Mouse (Mus musculus): Measurements from ENCODE around the gene Mul1. TPM values are rescaled to one million over a fixed set of nuclear protein-coding genes. Genes with fewer than 3 reads are reported as not detected.
A peak's percentile ranks its signal among the peaks of the same experiment; 100 is the strongest.
"Not testable (repeated sequence)": the region's sequence is repeated elsewhere in the genome, so short reads cannot be mapped to it uniquely, and the experiment has no call there.

Mul1 gene
- polyA plus RNA-seq, 1 experiment from 2014 or later: 20.2 TPM

- H3K9me3 ChIP-seq (ENCODE audit: control insufficient read depth, low read length): no peaks in the 10 kb centered on the region
- H3K4me1 ChIP-seq (replicated peaks; ENCODE audit: control insufficient read depth, insufficient read depth, low read length): peaks cover 7% of the 10 kb centered on the region
- no peak overlapping the region for H3K27ac ChIP-seq (ENCODE audit: low read length)
- no peak overlapping the region for H3K9ac ChIP-seq (replicated peaks; ENCODE audit: low read depth, low read length)
- ATAC-seq: no peak
- H3K4me2 ChIP-seq (ENCODE audit: low read length): no peak overlapping the region
- no peak overlapping the region for H3K4me3 ChIP-seq (replicated peaks; ENCODE audit: low read length)
- no peaks in the 10 kb centered on the region for H3K36me3 ChIP-seq (ENCODE audit: control insufficient read depth, insufficient read depth)
- peaks cover 10% of the 10 kb centered on the region for H3K27me3 ChIP-seq (replicated peaks; ENCODE audit: control insufficient read depth, insufficient read depth, low read length)
- WGBS: 60% methylated on average over 7 of the region's 7 CpGs
These were observed 22.9 kb upstream of the Mul1 start for GRCm38 (mm10) chr4:138411504-138412121.

- Histone ChIP-seq H3K9me3 (ENCODE audit: control insufficient read depth, low read length) (no peaks in the 10 kb centered on the region), H3K27ac (ENCODE audit: low read length) (0 out of 2 replicates have a peak overlapping the region, but pooled peaks have one; percentile 32), H3K4me3 (replicated peaks; ENCODE audit: low read length) (no peak overlapping the region), H3K9ac (replicated peaks; ENCODE audit: low read depth, low read length) (no peak overlapping the region), H3K4me2 (ENCODE audit: low read length) (no peak overlapping the region; the same call in 1 of the 2 replicates), H3K4me1 (replicated peaks; ENCODE audit: control insufficient read depth, insufficient read depth, low read length) (peaks cover 13% of the 10 kb centered on the region), H3K27me3 (replicated peaks; ENCODE audit: control insufficient read depth, insufficient read depth, low read length) (peaks cover 10% of the 10 kb centered on the region), H3K36me3 (ENCODE audit: control insufficient read depth, insufficient read depth) (no peaks in the 10 kb centered on the region)
- WGBS: 24% methylated on average over 5 of the region's 6 CpGs
- ATAC-seq: peak; percentile 55; the same call in 1 of the 2 replicates
These were observed 19.7 kb upstream of the Mul1 start for GRCm38 (mm10) chr4:138414725-138415124.

- H3K4me2 ChIP-seq (ENCODE audit: low read length): no peak overlapping the region
- WGBS: 77% methylated on average over 3 of the region's 3 CpGs
- peaks cover 2% of the 10 kb centered on the region for H3K27me3 ChIP-seq (replicated peaks; ENCODE audit: control insufficient read depth, insufficient read depth, low read length)
- no peak overlapping the region for H3K27ac ChIP-seq (ENCODE audit: low read length)
- ATAC-seq: no peak
- no peak overlapping the region for H3K4me3 ChIP-seq (replicated peaks; ENCODE audit: low read length)
- peaks cover 13% of the 10 kb centered on the region for H3K4me1 ChIP-seq (replicated peaks; ENCODE audit: control insufficient read depth, insufficient read depth, low read length)
- no peaks in the 10 kb centered on the region for H3K9me3 ChIP-seq (ENCODE audit: control insufficient read depth, low read length)
- H3K36me3 ChIP-seq (ENCODE audit: control insufficient read depth, insufficient read depth): no peaks in the 10 kb centered on the region
- H3K9ac ChIP-seq (replicated peaks; ENCODE audit: low read depth, low read length): no peak overlapping the region
These were observed 18.5 kb upstream of the Mul1 start for GRCm38 (mm10) chr4:138415991-138416390.

GRCm38 (mm10) chr4:138416414-138416813, 18.1 kb upstream of the Mul1 start:
- H3K4me3 ChIP-seq (replicated peaks; ENCODE audit: low read length): no peak overlapping the region
- no peak overlapping the region for H3K9ac ChIP-seq (replicated peaks; ENCODE audit: low read depth, low read length)
- H3K4me1 ChIP-seq (replicated peaks; ENCODE audit: control insufficient read depth, insufficient read depth, low read length): peaks cover 13% of the 10 kb centered on the region
- no peaks in the 10 kb centered on the region for H3K9me3 ChIP-seq (ENCODE audit: control insufficient read depth, low read length)
- 61% methylated on average over 5 of the region's 5 CpGs for WGBS
- no peak overlapping the region for H3K27ac ChIP-seq (ENCODE audit: low read length)
- no peak overlapping the region for H3K4me2 ChIP-seq (ENCODE audit: low read length)
- no peaks in the 10 kb centered on the region for H3K36me3 ChIP-seq (ENCODE audit: control insufficient read depth, insufficient read depth)
- H3K27me3 ChIP-seq (replicated peaks; ENCODE audit: control insufficient read depth, insufficient read depth, low read length): no peaks in the 10 kb centered on the region; the same call in 1 of the 2 replicates
- no peak for ATAC-seq

GRCm38 (mm10) chr4:138417882-138418281, 16.6 kb upstream of the Mul1 start:
- Histone ChIP-seq H3K4me2 (ENCODE audit: low read length) (no peak overlapping the region), H3K9ac (replicated peaks; ENCODE audit: low read depth, low read length) (no peak overlapping the region), H3K27ac (ENCODE audit: low read length) (no peak overlapping the region; the same call in 1 of the 2 replicates), H3K4me3 (replicated peaks; ENCODE audit: low read length) (no peak overlapping the region), H3K4me1 (replicated peaks; ENCODE audit: control insufficient read depth, insufficient read depth, low read length) (peaks cover 13% of the 10 kb centered on the region), H3K27me3 (replicated peaks; ENCODE audit: control insufficient read depth, insufficient read depth, low read length) (no peaks in the 10 kb centered on the region), H3K9me3 (ENCODE audit: control insufficient read depth, low read length) (no peaks in the 10 kb centered on the region), H3K36me3 (ENCODE audit: control insufficient read depth, insufficient read depth) (no peaks in the 10 kb centered on the region)
- ATAC-seq: no peak
- 88% methylated on average over 4 of the region's 4 CpGs for WGBS

GRCm38 (mm10) chr4:138418340-138418957, 16.0 kb upstream of the Mul1 start:
- no peak overlapping the region for H3K4me2 ChIP-seq (ENCODE audit: low read length)
- no peak overlapping the region for H3K4me3 ChIP-seq (replicated peaks; ENCODE audit: low read length)
- H3K4me1 ChIP-seq (replicated peaks; ENCODE audit: control insufficient read depth, insufficient read depth, low read length): peaks cover 13% of the 10 kb centered on the region
- no peak overlapping the region; the same call in 1 of the 2 replicates for H3K27ac ChIP-seq (ENCODE audit: low read length)
- H3K9me3 ChIP-seq (ENCODE audit: control insufficient read depth, low read length): no peaks in the 10 kb centered on the region
- 45% methylated on average over 11 of the region's 11 CpGs for WGBS
- peak; percentile 54 for ATAC-seq
- no peaks in the 10 kb centered on the region for H3K27me3 ChIP-seq (replicated peaks; ENCODE audit: control insufficient read depth, insufficient read depth, low read length)
- no peak overlapping the region for H3K9ac ChIP-seq (replicated peaks; ENCODE audit: low read depth, low read length)
- H3K36me3 ChIP-seq (ENCODE audit: control insufficient read depth, insufficient read depth): no peaks in the 10 kb centered on the region

- H3K4me3 ChIP-seq (replicated peaks; ENCODE audit: low read length): no peak overlapping the region
- WGBS: 77% methylated on average over 6 of the region's 6 CpGs
- no peaks in the 10 kb centered on the region for H3K36me3 ChIP-seq (ENCODE audit: control insufficient read depth, insufficient read depth)
- no peak overlapping the region for H3K9ac ChIP-seq (replicated peaks; ENCODE audit: low read depth, low read length)
- no peak for ATAC-seq
- no peaks in the 10 kb centered on the region for H3K9me3 ChIP-seq (ENCODE audit: control insufficient read depth, low read length)
- no peak overlapping the region for H3K27ac ChIP-seq (ENCODE audit: low read length)
- no peaks in the 10 kb centered on the region for H3K4me1 ChIP-seq (replicated peaks; ENCODE audit: control insufficient read depth, insufficient read depth, low read length)
- no peak overlapping the region for H3K4me2 ChIP-seq (ENCODE audit: low read length)
- peaks cover 2% of the 10 kb centered on the region; the same call in 1 of the 2 replicates for H3K27me3 ChIP-seq (replicated peaks; ENCODE audit: control insufficient read depth, insufficient read depth, low read length)
These were observed 9.4 kb upstream of the Mul1 start for GRCm38 (mm10) chr4:138425028-138425427.

GRCm38 (mm10) chr4:138425604-138426003, 8.9 kb upstream of the Mul1 start:
- WGBS: 89% methylated on average over 13 of the region's 14 CpGs
- H3K27ac ChIP-seq (ENCODE audit: low read length); H3K36me3 ChIP-seq (ENCODE audit: control insufficient read depth, insufficient read depth); H3K9ac ChIP-seq (replicated peaks; ENCODE audit: low read depth, low read length); H3K4me2 ChIP-seq (ENCODE audit: low read length); H3K27me3 ChIP-seq (replicated peaks; ENCODE audit: control insufficient read depth, insufficient read depth, low read length); H3K4me1 ChIP-seq (replicated peaks; ENCODE audit: control insufficient read depth, insufficient read depth, low read length); H3K4me3 ChIP-seq (replicated peaks; ENCODE audit: low read length); ATAC-seq; H3K9me3 ChIP-seq (ENCODE audit: control insufficient read depth, low read length): not testable (repeated sequence)

GRCm38 (mm10) chr4:138426778-138427705, 7.4 kb upstream of the Mul1 start:
- Histone ChIP-seq H3K9ac (replicated peaks; ENCODE audit: low read depth, low read length) (no peak overlapping the region), H3K9me3 (ENCODE audit: control insufficient read depth, low read length) (no peaks in the 10 kb centered on the region), H3K4me3 (replicated peaks; ENCODE audit: low read length) (no peak overlapping the region), H3K36me3 (ENCODE audit: control insufficient read depth, insufficient read depth) (no peaks in the 10 kb centered on the region), H3K4me1 (replicated peaks; ENCODE audit: control insufficient read depth, insufficient read depth, low read length) (no peaks in the 10 kb centered on the region), H3K27ac (ENCODE audit: low read length) (no peak overlapping the region), H3K27me3 (replicated peaks; ENCODE audit: control insufficient read depth, insufficient read depth, low read length) (peaks cover 2% of the 10 kb centered on the region; the same call in 1 of the 2 replicates), H3K4me2 (ENCODE audit: low read length) (peak overlapping the region; percentile 35)
- 40% methylated on average over 22 of the region's 22 CpGs for WGBS
- peak; percentile 57; the same call in 1 of the 2 replicates for ATAC-seq
